Mouse (Mus musculus) kidney, embryonic 14.5 days (tissue): ENCODE results near the gene Pafah1b1. TPM values are rescaled to one million over a fixed set of nuclear protein-coding genes. Genes with fewer than 3 reads are reported as not detected.

ENCODE experiments used
- ATAC-seq: fragments of 200-750 bp; cut with Nextera tagmentation; 2 replicates; pipeline ENCODE4 v1.8.0; 2017; ENCODE audit warnings: moderate number of reproducible peaks, mild to moderate bottlenecking, moderate TSS enrichment, moderate library complexity; ENCODE audit not compliant: low FRiP score, low TSS enrichment
- H3K27ac ChIP-seq: fragments of 300-500 bp; sonication (generic); 2 replicates; pipeline ENCODE4 v1.5.1; 2014; ENCODE audit warnings: low read depth, mild to moderate bottlenecking, low read length, moderate library complexity, mixed read lengths
- H3K27me3 ChIP-seq: fragments of 300-500 bp; sonication (generic); 2 replicates; pipeline ENCODE4 v1.6.1; 2014; ENCODE audit warnings: mild to moderate bottlenecking, low read length; ENCODE audit not compliant: control insufficient read depth, insufficient read depth
- H3K36me3 ChIP-seq: fragments of 300-500 bp; sonication (generic); 2 replicates; pipeline ENCODE4 v1.6.1; 2014; ENCODE audit warnings: low read length, mixed read lengths; ENCODE audit not compliant: control insufficient read depth, insufficient read depth
- H3K4me1 ChIP-seq: fragments of 300-500 bp; sonication (generic); 2 replicates; pipeline ENCODE4 v1.6.1; 2014; ENCODE audit warnings: low read length, mixed read lengths; ENCODE audit not compliant: control insufficient read depth, insufficient read depth
- H3K4me2 ChIP-seq: fragments of 300-500 bp; sonication (generic); replicated peaks from 2 replicates; pipeline ENCODE4 v1.6.1; 2014; ENCODE audit warnings: low read depth, mild to moderate bottlenecking, low read length
- H3K4me3 ChIP-seq: fragments of 300-500 bp; sonication (generic); 2 replicates; pipeline ENCODE4 v1.5.1; 2014; ENCODE audit warnings: mild to moderate bottlenecking, low read length
- H3K9ac ChIP-seq: fragments of 300-500 bp; sonication (generic); 2 replicates; pipeline ENCODE4 v1.6.1; 2014; ENCODE audit warnings: low read depth, mild to moderate bottlenecking, low read length, moderate library complexity
- H3K9me3 ChIP-seq: fragments of 300-500 bp; sonication (generic); 2 replicates; pipeline ENCODE4 v1.6.1; 2016; ENCODE audit warnings: low read length; ENCODE audit not compliant: control insufficient read depth
- WGBS: fragments of 180-500 bp; shearing (Covaris S2); extraction: QIAGEN DNeasy Blood & Tissue Kit; methylation state at CpG from one replicate; pipeline ENCODE4 v1.1.7; 2014; 5-methylcytosine and 5-hydroxymethylcytosine counted together
- polyA plus RNA-seq: library from polyadenylated mRNA; unstranded; fragments of >200 nt; fragmentation: Nextera tagmentation; extraction: Ambion mirVana; gene quantifications from 2 replicates; pipeline ENCODE4 v1.2.1, GENCODE M21; 2014

Pafah1b1 gene
- polyA plus RNA-seq, result 63.6 and 74.1 TPM in 2 replicates

- Histone ChIP-seq H3K9ac (peak within 1 kb of the TSS; percentile 96), H3K27me3 (no peaks in the 10 kb centered on the region), H3K36me3 (no peaks in the 10 kb centered on the region), H3K27ac (peak within 1 kb of the TSS; percentile 99), H3K9me3 (no peaks in the 10 kb centered on the region), H3K4me1 (peaks cover 9% of the 10 kb centered on the region; the same call in 1 of the 2 replicates), H3K4me2 (peak within 1 kb of the TSS; percentile 60), H3K4me3 (peak within 1 kb of the TSS; percentile 99)
- under 1% methylated on average over 56 of the region's 56 CpGs for WGBS
- peak; percentile 98 for ATAC-seq
These were observed at the start of gene Pafah1b1 for GRCm38 (mm10) chr11:74724235-74724791. Gene Pafah1b1, minus strand, starts transcription at chr11:74724670.

- Histone ChIP-seq H3K4me3 (no peak overlapping the region), H3K9ac (no peak overlapping the region), H3K4me1 (no peaks in the 10 kb centered on the region), H3K27me3 (no peaks in the 10 kb centered on the region), H3K4me2 (no peak overlapping the region), H3K9me3 (no peaks in the 10 kb centered on the region), H3K27ac (no peak overlapping the region), H3K36me3 (peaks cover 27% of the 10 kb centered on the region)
- no peak for ATAC-seq
- WGBS, result 82% methylated on average over 2 of the region's 2 CpGs
These were observed 47.9 kb upstream of the Pafah1b1 start for GRCm38 (mm10) chr11:74772386-74772785.

GRCm38 (mm10) chr11:74771650-74772049 lies 47.2 kb upstream of the Pafah1b1 start:
- peak overlapping the region; percentile 88; the same call in 1 of the 2 replicates for H3K9ac ChIP-seq

GRCm38 (mm10) chr11:74771234-74771633 lies 46.8 kb upstream of the Pafah1b1 start:
- Histone ChIP-seq H3K4me3 (peak overlapping the region; percentile 87), H3K36me3 (peaks cover 24% of the 10 kb centered on the region), H3K9ac (peak overlapping the region; percentile 88), H3K4me2 (peak overlapping the region; percentile 76), H3K9me3 (no peaks in the 10 kb centered on the region), H3K27me3 (no peaks in the 10 kb centered on the region), H3K4me1 (no peaks in the 10 kb centered on the region), H3K27ac (peak overlapping the region; percentile 95)
- peak; percentile 11 for ATAC-seq
- WGBS, result 10% methylated on average over 8 of the region's 8 CpGs

More at GRCm38 (mm10) chr11:74771650-74772049, 47.2 kb upstream of the Pafah1b1 start:
- Histone ChIP-seq H3K9me3 (no peaks in the 10 kb centered on the region), H3K36me3 (peaks cover 26% of the 10 kb centered on the region), H3K4me1 (no peaks in the 10 kb centered on the region), H3K4me2 (peak overlapping the region; percentile 76), H3K27ac (no peak overlapping the region), H3K27me3 (no peaks in the 10 kb centered on the region), H3K4me3 (peak overlapping the region; percentile 87)
- ATAC-seq, result no peak
- WGBS, result 73% methylated on average over 4 of the region's 4 CpGs

GRCm38 (mm10) chr11:74770595-74771207 lies 46.2 kb upstream of the Pafah1b1 start, which contains the start of gene Mettl16:
Gene Mettl16, plus strand, starts transcription at chr11:74770830.
- Histone ChIP-seq H3K9ac (peak within 1 kb of the TSS; percentile 88), H3K4me3 (peak within 1 kb of the TSS; percentile 87), H3K4me2 (peak within 1 kb of the TSS; percentile 76), H3K4me1 (no peaks in the 10 kb centered on the region), H3K36me3 (peaks cover 18% of the 10 kb centered on the region), H3K27me3 (no peaks in the 10 kb centered on the region), H3K9me3 (no peaks in the 10 kb centered on the region), H3K27ac (peak within 1 kb of the TSS; percentile 95)
- under 1% methylated on average over 43 of the region's 43 CpGs for WGBS
- peak; percentile 97 for ATAC-seq

- Histone ChIP-seq H3K36me3 (peaks cover 12% of the 10 kb centered on the region; the same call in 1 of the 2 replicates), H3K27me3 (no peaks in the 10 kb centered on the region), H3K4me3 (peak overlapping the region; percentile 87), H3K9ac (peak overlapping the region; percentile 88; the same call in 1 of the 2 replicates), H3K9me3 (no peaks in the 10 kb centered on the region), H3K4me2 (peak overlapping the region; percentile 71), H3K4me1 (no peaks in the 10 kb centered on the region), H3K27ac (peak overlapping the region; percentile 95)
- 83% methylated on average over 9 of the region's 9 CpGs for WGBS
- peak; percentile 8; the same call in 1 of the 2 replicates for ATAC-seq
These were observed 45.6 kb upstream of the Pafah1b1 start for GRCm38 (mm10) chr11:74770037-74770436.

GRCm38 (mm10) chr11:74768045-74768444 lies 43.6 kb upstream of the Pafah1b1 start:
- WGBS, result 43% methylated on average over 5 of the region's 6 CpGs
- Histone ChIP-seq H3K36me3 (no peaks in the 10 kb centered on the region), H3K27me3 (no peaks in the 10 kb centered on the region), H3K4me2 (no peak overlapping the region), H3K9me3 (no peaks in the 10 kb centered on the region), H3K9ac (no peak overlapping the region), H3K4me1 (no peaks in the 10 kb centered on the region), H3K27ac (no peak overlapping the region), H3K4me3 (no peak overlapping the region)
- no peak for ATAC-seq

GRCm38 (mm10) chr11:74767469-74767868 lies 43.0 kb upstream of the Pafah1b1 start:
- no peak for ATAC-seq
- Histone ChIP-seq H3K9ac (no peak overlapping the region), H3K36me3 (no peaks in the 10 kb centered on the region), H3K4me2 (no peak overlapping the region), H3K4me3 (no peak overlapping the region), H3K27me3 (no peaks in the 10 kb centered on the region), H3K27ac (no peak overlapping the region), H3K4me1 (no peaks in the 10 kb centered on the region), H3K9me3 (no peaks in the 10 kb centered on the region)
- 85% methylated on average over 4 of the region's 4 CpGs for WGBS

GRCm38 (mm10) chr11:74763960-74764625 lies 39.6 kb upstream of the Pafah1b1 start:
- H3K4me2 ChIP-seq, result no peak overlapping the region
- H3K9me3 ChIP-seq, result no peaks in the 10 kb centered on the region
- ATAC-seq, result no peak
- no peaks in the 10 kb centered on the region for H3K4me1 ChIP-seq
- H3K9ac ChIP-seq, result no peak overlapping the region
- no peaks in the 10 kb centered on the region for H3K36me3 ChIP-seq
- 82% methylated on average over 10 of the region's 10 CpGs for WGBS
- H3K27me3 ChIP-seq, result no peaks in the 10 kb centered on the region
- no peak overlapping the region for H3K4me3 ChIP-seq
- H3K27ac ChIP-seq, result no peak overlapping the region
